Mouse (Mus musculus) embryonic facial prominence, embryonic 15.5 days (tissue): ENCODE measurements around the gene Hist1h4b. TPM values are rescaled to one million over a fixed set of nuclear protein-coding genes. Genes with fewer than 3 reads are reported as not detected.
A peak's percentile ranks its signal among the peaks of the same experiment; 100 is the strongest.
"Not testable (repeated sequence)": the region's sequence is repeated elsewhere in the genome, so short reads cannot be mapped to it uniquely, and the experiment has no call there.

Source experiments
- ATAC-seq: fragments of 200-750 bp; cut with Nextera tagmentation; 2 replicates; pipeline ENCODE4 v1.8.0; 2017; ENCODE audit warnings: low read depth, moderate TSS enrichment; ENCODE audit not compliant: insufficient number of reproducible peaks, low FRiP score, low TSS enrichment
- H3K27ac ChIP-seq: fragments of 300-500 bp; sonication (generic); replicated peaks from 2 replicates; pipeline ENCODE4 v1.5.1; 2015; ENCODE audit warnings: mild to moderate bottlenecking, inconsistent platforms
- H3K27me3 ChIP-seq: fragments of 300-500 bp; sonication (generic); 2 replicates; pipeline ENCODE4 v1.6.1; 2015; ENCODE audit warnings: inconsistent platforms
- H3K36me3 ChIP-seq: fragments of 300-500 bp; sonication (generic); 2 replicates; pipeline ENCODE4 v1.6.1; 2015; ENCODE audit warnings: mild to moderate bottlenecking, inconsistent platforms
- H3K4me1 ChIP-seq: fragments of 300-500 bp; sonication (generic); 2 replicates; pipeline ENCODE4 v1.6.1; 2015; ENCODE audit warnings: inconsistent platforms
- H3K4me2 ChIP-seq: fragments of 300-500 bp; sonication (generic); replicated peaks from 2 replicates; pipeline ENCODE4 v1.6.1; 2015; ENCODE audit warnings: mild to moderate bottlenecking, inconsistent platforms
- H3K4me3 ChIP-seq: fragments of 300-500 bp; sonication (generic); replicated peaks from 2 replicates; pipeline ENCODE4 v1.5.1; 2015; ENCODE audit warnings: mild to moderate bottlenecking, inconsistent platforms
- H3K9ac ChIP-seq: fragments of 300-500 bp; sonication (generic); 2 replicates; pipeline ENCODE4 v1.6.1; 2015; ENCODE audit warnings: inconsistent platforms
- H3K9me3 ChIP-seq: fragments of 300-500 bp; sonication (generic); replicated peaks from 2 replicates; pipeline ENCODE4 v1.6.1; 2016; ENCODE audit warnings: inconsistent platforms
- WGBS: fragments of 180-500 bp; shearing (Covaris S2); methylation state at CpG from one replicate; pipeline ENCODE4 v1.1.7; 2015; 5-methylcytosine and 5-hydroxymethylcytosine counted together
- polyA plus RNA-seq: library from polyadenylated mRNA; unstranded; fragments of >200 nt; fragmentation: Nextera tagmentation; extraction: Ambion mirVana; gene quantifications from 2 replicates; pipeline ENCODE4 v1.2.1, GENCODE M21; 2015

Gene Hist1h4b
- polyA plus RNA-seq, 1 experiment from 2014 or later = 2.6 TPM

GRCm38 (mm10) chr13:23740910-23741309, 15.9 kb upstream of the Hist1h4b start:
- H3K9me3 ChIP-seq = no peaks in the 10 kb centered on the region
- peaks cover 13% of the 10 kb centered on the region; the same call in 1 of the 2 replicates for H3K4me1 ChIP-seq
- H3K4me3 ChIP-seq = no peak overlapping the region
- no peak overlapping the region for H3K9ac ChIP-seq
- no peak for ATAC-seq
- H3K27ac ChIP-seq = no peak overlapping the region
- H3K27me3 ChIP-seq = no peaks in the 10 kb centered on the region
- no peaks in the 10 kb centered on the region for H3K36me3 ChIP-seq
- WGBS = 57% methylated on average over 5 of the region's 5 CpGs
- H3K4me2 ChIP-seq = peak overlapping the region; percentile 96

GRCm38 (mm10) chr13:23742007-23742406, 14.8 kb upstream of the Hist1h4b start:
- no peak overlapping the region for H3K27ac ChIP-seq
- no peaks in the 10 kb centered on the region for H3K36me3 ChIP-seq
- ATAC-seq = no peak
- no peaks in the 10 kb centered on the region for H3K9me3 ChIP-seq
- no peak overlapping the region for H3K4me2 ChIP-seq
- no peaks in the 10 kb centered on the region for H3K27me3 ChIP-seq
- peaks cover 14% of the 10 kb centered on the region; the same call in 1 of the 2 replicates for H3K4me1 ChIP-seq
- no peak overlapping the region for H3K4me3 ChIP-seq
- H3K9ac ChIP-seq = no peak overlapping the region

GRCm38 (mm10) chr13:23743215-23743614, 13.6 kb upstream of the Hist1h4b start:
- Histone ChIP-seq H3K9ac (no peak overlapping the region), H3K4me3 (no peak overlapping the region), H3K36me3 (no peaks in the 10 kb centered on the region), H3K9me3 (no peaks in the 10 kb centered on the region), H3K27me3 (no peaks in the 10 kb centered on the region), H3K4me2 (no peak overlapping the region), H3K27ac (no peak overlapping the region; the same call in 1 of the 2 replicates), H3K4me1 (peaks cover 22% of the 10 kb centered on the region)
- 65% methylated on average over 5 of the region's 5 CpGs for WGBS
- no peak for ATAC-seq

- Histone ChIP-seq H3K4me2 (peak overlapping the region; percentile 52), H3K36me3 (no peaks in the 10 kb centered on the region), H3K4me3 (peak overlapping the region; percentile 43), H3K27me3 (no peaks in the 10 kb centered on the region), H3K4me1 (peaks cover 27% of the 10 kb centered on the region), H3K9me3 (no peaks in the 10 kb centered on the region), H3K27ac (no peak overlapping the region), H3K9ac (no peak overlapping the region)
- ATAC-seq = no peak
- 31% methylated on average over 4 of the region's 4 CpGs for WGBS
Observed at GRCm38 (mm10) chr13:23743963-23744362, 12.8 kb upstream of the Hist1h4b start.

GRCm38 (mm10) chr13:23744421-23745380, 12.1 kb upstream of the Hist1h4b start:
- H3K4me3 ChIP-seq = peak overlapping the region; percentile 43
- 1% methylated on average over 15 of the region's 36 CpGs for WGBS

GRCm38 (mm10) chr13:23745381-23746161, 11.2 kb upstream of the Hist1h4b start, which contains the start of gene Hist1h3c:
Hist1h3c (minus strand) TSS chr13:23745602.
- H3K4me3 ChIP-seq = peak within 1 kb of the TSS; percentile 43
- no peaks in the 10 kb centered on the region for H3K27me3 ChIP-seq
- no peaks in the 10 kb centered on the region for H3K36me3 ChIP-seq
- H3K9ac ChIP-seq = peak within 1 kb of the TSS; percentile 18; the same call in 1 of the 2 replicates
- peaks cover 19% of the 10 kb centered on the region for H3K4me1 ChIP-seq
- no peaks in the 10 kb centered on the region for H3K9me3 ChIP-seq
- peak; percentile 76 for ATAC-seq
- peak within 1 kb of the TSS; percentile 98 for H3K27ac ChIP-seq
- WGBS = under 1% methylated on average over 25 of the region's 28 CpGs
- H3K4me2 ChIP-seq = peak within 1 kb of the TSS; percentile 52

More at GRCm38 (mm10) chr13:23744421-23745380, 12.1 kb upstream of the Hist1h4b start:
- no peaks in the 10 kb centered on the region for H3K36me3 ChIP-seq
- no peaks in the 10 kb centered on the region for H3K27me3 ChIP-seq
- no peak overlapping the region for H3K9ac ChIP-seq
- peak overlapping the region; percentile 52 for H3K4me2 ChIP-seq
- ATAC-seq = no peak
- H3K4me1 ChIP-seq = peaks cover 23% of the 10 kb centered on the region
- H3K9me3 ChIP-seq = no peaks in the 10 kb centered on the region
- peak overlapping the region; percentile 69 for H3K27ac ChIP-seq

GRCm38 (mm10) chr13:23746201-23747080, 10.4 kb upstream of the Hist1h4b start, which contains the start of gene Hist1h2bb:
Hist1h2bb (plus strand) TSS chr13:23746734.
- peak within 1 kb of the TSS; percentile 52 for H3K4me2 ChIP-seq
- H3K4me3 ChIP-seq = peak within 1 kb of the TSS; percentile 43
- peaks cover 18% of the 10 kb centered on the region for H3K4me1 ChIP-seq
- peak within 1 kb of the TSS; percentile 18; the same call in 1 of the 2 replicates for H3K9ac ChIP-seq
- under 1% methylated on average over 43 of the region's 58 CpGs for WGBS
- H3K27me3 ChIP-seq, H3K36me3 ChIP-seq, H3K9me3 ChIP-seq: not testable (repeated sequence)
- peak; percentile 91 for ATAC-seq
- peak within 1 kb of the TSS; percentile 98 for H3K27ac ChIP-seq

- H3K4me3 ChIP-seq = peak overlapping the region; percentile 43
- H3K27me3 ChIP-seq = no peaks in the 10 kb centered on the region
- peak overlapping the region; percentile 52 for H3K4me2 ChIP-seq
- ATAC-seq = no peak
- peak overlapping the region; percentile 98 for H3K27ac ChIP-seq
- no peak overlapping the region for H3K9ac ChIP-seq
- 4% methylated on average over 13 of the region's 13 CpGs for WGBS
- H3K36me3 ChIP-seq = no peaks in the 10 kb centered on the region
- no peaks in the 10 kb centered on the region for H3K9me3 ChIP-seq
- peaks cover 18% of the 10 kb centered on the region for H3K4me1 ChIP-seq
Observed at GRCm38 (mm10) chr13:23747081-23747891, 9.5 kb upstream of the Hist1h4b start.

GRCm38 (mm10) chr13:23747892-23748288, 8.9 kb upstream of the Hist1h4b start:
- no peak for ATAC-seq
- 4% methylated on average over 4 of the region's 4 CpGs for WGBS
- H3K4me3 ChIP-seq = no peak overlapping the region; the same call in 1 of the 2 replicates
- H3K4me1 ChIP-seq = peaks cover 22% of the 10 kb centered on the region
- no peaks in the 10 kb centered on the region for H3K9me3 ChIP-seq
- H3K27ac ChIP-seq = peak overlapping the region; percentile 98
- H3K36me3 ChIP-seq = no peaks in the 10 kb centered on the region
- peak overlapping the region; percentile 52 for H3K4me2 ChIP-seq
- no peak overlapping the region for H3K9ac ChIP-seq
- no peaks in the 10 kb centered on the region for H3K27me3 ChIP-seq
